Mouse (Mus musculus): Measurements from ENCODE around the gene Aen.

The Aen gene

DNA sequence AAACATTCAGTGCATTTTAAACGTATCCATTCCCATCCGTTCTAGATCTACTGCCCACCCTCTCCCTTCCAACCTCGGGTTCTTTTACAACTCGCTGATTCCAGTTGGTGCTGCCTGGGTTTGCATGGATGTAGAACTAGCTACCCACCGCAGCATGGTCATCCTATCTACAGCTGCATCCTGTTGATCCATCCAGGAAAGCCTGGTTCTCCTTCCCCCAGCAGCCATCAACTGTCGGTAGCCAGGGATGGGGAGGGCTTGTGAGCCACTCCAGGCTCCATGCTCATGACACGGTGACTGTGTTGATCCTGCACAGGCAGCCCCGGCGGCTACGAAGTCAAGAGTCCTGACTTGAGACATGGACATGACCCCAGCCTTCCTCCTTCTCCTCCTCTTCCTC lies 1.7 kb upstream of the Aen start:
- DNase-seq (ENCODE audit: low spot score in 2 of 2) = no peak

DNA sequence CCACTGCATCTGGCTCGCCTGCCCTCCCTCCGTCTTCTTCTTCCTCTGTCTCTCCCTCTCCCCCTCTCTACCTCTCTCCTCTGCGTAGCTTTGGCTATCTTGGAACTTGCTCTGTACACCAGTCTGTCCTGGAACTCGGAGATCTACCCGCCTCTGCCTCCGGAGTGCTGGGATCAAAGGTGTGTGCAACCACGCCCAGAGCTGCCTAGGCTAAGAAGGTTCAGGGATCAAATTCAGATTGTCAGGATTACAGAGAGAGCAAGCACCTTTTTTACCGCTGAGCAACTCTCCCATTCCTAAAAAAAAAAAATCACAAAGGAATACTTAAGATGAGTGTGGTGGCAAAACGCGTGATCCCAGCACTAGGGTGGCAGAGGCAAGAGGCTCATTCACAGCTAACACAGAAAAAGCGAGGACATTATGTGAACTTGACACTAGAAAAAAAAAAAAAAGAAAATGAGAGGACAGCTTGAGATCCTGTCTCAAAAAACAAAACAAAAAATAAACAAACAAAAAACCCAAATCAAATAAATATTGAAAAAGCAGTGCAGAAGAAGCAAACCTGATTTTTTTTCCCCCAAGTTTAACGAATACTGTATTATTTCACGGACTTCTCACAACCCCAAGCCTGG lies 517 bp upstream of the Aen start:
- DNase-seq (ENCODE audit: low spot score in 2 of 2) = no peak

DNA sequence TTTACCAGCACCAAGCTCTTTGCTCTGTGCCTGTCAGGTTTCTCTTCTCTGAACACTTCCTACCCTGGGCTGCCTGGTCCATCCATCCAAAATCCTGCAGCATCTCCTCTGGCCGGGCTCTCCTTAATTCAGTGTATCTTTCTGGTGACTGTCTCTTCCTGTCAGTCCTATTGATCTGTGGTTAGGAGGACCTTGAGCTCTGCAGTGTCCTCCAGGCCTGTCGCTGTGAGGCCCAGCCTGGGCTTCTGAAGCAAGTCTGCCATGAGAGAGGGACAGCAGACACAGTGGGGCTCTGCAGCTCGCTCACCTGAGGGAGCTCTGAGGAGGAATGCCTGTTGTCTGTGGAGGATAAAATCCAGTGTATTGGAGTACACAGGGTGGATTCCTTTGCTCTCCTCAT lies 1.9 kb downstream of the Aen start:
- no peak for DNase-seq (ENCODE audit: low spot score in 2 of 2)

DNA sequence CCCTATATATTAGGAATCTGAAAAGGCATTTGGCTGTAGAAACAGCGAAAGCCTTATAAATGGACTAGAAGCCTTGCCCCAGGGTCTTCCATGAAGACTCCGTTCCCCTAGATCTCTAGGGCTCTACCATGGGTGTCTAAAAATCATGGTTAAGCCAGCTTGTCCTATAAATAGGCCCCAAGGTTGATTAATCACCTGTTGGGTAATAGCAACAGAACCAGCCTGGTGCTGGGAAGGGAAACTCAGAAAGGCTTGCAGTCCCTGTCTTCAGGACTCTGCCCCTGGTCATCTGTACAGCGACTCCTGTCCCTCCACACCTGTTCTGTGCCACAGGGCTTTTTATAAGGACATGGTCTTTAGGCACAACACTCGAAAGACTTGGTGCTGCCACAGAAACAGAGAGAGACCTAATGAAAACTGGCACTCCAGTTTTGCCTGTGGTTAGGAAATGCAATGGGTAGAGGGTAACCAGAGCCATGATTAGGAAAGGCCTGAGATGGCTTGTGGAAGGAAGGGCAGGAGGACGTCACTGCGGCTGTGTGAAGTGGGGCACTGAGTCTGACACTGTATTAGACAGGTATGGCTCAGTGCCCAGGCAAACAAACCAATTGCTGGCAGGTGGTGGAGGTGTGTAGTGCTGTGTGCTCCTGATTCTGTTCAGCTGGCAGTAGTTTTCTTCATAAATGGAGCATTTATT lies 7.7 kb downstream of the Aen start:
- DNase-seq (ENCODE audit: low spot score in 2 of 2) = no peak

DNA sequence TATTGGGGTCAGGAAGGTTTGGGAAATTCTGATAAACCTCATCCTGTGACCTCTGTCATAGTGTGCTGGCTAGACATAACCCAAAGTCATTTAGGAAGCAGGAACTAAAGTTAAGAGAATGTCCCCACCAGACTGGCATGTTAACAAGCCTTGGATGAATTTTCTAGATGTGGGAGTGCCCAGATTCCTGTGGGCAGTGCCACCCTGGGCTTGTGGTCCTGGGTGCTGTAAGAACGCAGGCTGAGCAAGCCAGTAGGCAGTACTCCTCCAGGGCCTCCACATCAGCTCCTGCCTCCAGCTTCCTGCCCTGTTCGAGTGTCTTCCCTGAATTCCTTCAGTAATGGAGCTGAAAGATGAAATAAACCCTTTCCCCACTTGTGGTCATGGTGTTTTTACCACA lies 8.5 kb downstream of the Aen start:
- no peak for DNase-seq (ENCODE audit: low spot score in 2 of 2)

DNA sequence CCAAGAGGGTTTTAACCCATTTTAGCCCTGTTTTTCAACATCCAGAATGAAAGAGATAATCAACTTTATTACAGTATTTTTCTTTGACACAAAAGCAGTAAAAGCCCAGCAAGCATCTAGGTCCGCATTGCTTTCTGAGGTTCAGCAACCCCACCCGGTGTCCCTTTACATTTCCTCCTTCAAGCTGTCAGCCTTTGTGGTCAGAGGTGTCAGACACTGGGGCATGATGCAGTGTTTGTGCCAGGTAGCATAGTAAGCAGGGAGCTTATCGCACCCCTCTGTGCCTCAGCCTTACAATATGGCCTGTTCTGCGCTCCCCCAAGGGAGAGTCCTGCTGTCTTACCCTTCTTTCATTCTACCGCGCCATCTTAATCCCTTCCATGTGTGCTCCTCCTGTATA lies 13.4 kb downstream of the Aen start:
- DNase-seq (ENCODE audit: low spot score in 2 of 2) = peak; percentile 71 to 82

DNA sequence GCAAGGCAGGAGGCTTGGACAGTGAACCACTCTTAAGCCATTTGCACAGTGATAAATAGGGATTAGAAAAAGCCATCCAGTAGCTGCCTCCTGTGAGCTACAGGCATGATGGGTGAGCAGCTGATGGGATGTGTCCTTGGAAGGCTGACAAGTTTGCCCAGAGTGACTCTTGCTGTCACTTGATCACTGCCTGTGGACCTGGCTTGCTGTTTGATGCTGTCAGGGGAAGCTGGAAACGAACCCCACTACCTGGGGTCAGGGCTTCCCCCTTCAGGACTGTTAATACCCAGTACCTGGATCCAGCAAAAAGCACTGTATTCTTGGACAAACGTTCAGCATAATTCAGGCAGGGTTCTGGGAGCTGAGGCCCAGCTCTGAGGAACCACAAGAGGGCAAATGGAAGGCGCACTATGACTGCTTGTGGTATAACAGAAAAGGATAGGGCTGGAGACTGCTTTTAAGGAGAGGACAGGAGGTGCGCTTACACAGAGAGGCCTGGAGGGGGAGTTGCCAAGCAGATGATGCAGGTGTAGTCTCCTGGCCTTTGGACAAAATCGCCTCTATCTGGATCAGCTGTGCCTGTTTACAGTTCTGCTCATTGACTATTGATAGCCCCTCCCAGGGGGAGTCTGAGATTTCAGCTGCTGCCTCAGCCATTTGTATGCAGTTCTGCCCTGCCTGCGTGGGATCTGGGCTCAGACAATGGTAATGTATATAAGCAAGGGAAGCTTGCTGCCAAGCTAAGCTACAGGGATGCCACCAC lies 14.9 kb downstream of the Aen start:
- DNase-seq (ENCODE audit: low spot score in 2 of 2) = peak in 1 of 2 experiments; percentile 12

DNA sequence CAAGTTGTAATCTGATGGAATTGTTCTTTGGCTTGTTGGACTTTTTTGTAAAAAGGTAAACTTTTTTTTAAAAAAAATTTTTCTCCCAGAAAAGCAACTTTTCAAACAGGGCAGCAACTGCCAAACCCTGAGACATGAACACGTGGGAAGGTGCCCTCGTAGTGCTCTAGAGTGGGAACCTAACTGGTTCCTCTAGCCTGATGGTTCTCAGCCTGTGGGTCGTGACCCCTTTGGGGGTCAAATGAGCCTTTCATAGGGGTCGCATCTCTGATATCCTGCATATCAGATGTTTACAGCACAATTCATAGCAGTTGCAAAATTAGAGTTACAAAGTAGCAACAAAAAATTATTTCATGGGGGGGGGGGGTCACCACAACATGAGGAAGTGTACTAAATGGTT lies 15.6 kb downstream of the Aen start:
- DNase-seq (ENCODE audit: low spot score in 2 of 2) = no peak

DNA sequence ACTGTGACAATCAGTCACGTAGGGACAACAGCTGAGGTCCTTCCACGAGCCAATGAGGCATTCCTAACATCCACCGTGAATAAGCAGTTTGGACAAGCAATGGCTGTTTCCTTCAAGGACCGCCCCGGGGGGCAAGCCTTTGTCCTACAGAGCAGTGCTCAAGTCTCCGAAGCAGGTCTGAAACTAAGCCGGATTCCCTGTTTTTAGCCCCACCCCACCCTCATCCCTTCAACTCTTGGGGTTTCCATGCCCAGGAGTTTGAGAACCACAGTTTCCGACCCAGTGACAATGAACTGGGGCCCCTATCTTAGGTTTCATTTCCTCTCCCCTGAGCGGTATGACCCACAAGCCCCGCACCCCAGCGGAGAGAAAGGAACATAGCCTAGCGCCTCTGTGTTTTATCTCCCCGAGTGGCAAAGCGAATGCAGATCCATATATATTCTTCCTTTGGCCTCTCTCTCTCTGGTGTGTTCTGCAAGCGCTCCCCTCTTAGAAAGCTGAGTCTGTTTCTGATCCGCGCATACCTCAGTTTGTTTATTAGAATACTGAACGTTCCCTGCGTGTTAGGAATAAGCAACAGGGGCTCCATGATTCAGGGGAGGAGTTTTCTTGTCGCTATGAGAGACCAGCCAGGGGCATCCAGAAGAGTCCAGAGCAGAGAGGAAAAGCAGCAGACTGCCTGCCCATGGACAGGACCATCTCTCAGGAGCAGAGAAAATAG lies 16.8 kb downstream of the Aen start:
- peak; percentile 30 to 46 for DNase-seq (ENCODE audit: low spot score in 2 of 2)

DNA sequence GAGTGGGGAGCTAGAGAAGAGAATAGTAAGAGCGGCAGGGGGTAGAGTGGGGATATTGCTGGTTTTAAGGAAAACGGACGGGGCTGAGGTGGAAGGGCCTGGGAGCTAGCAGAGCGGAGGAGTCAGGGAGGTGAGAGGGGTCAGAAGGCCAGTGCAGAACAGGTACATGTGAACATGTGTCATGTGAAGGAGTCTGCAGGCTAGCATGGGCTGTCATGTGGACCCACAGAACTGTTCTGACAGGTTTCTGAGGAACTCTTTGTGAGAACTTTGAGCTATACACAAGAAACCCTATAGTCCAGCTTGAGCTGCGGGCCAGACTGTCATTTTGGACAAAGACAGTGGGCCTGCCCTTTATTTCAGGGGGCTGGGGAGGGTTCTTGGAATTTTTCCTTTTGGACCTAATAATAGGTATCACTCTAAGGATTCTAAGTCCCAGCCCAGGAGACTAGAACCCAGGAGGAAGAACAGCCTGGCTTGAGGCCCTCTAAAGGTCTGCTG lies 17.4 kb downstream of the Aen start, which contains the start of gene Isg20:
Gene Isg20 (plus strand): TSS at position 451 of the 501 bp plus-strand sequence.
- no peak for DNase-seq (ENCODE audit: low spot score in 2 of 2)

DNA sequence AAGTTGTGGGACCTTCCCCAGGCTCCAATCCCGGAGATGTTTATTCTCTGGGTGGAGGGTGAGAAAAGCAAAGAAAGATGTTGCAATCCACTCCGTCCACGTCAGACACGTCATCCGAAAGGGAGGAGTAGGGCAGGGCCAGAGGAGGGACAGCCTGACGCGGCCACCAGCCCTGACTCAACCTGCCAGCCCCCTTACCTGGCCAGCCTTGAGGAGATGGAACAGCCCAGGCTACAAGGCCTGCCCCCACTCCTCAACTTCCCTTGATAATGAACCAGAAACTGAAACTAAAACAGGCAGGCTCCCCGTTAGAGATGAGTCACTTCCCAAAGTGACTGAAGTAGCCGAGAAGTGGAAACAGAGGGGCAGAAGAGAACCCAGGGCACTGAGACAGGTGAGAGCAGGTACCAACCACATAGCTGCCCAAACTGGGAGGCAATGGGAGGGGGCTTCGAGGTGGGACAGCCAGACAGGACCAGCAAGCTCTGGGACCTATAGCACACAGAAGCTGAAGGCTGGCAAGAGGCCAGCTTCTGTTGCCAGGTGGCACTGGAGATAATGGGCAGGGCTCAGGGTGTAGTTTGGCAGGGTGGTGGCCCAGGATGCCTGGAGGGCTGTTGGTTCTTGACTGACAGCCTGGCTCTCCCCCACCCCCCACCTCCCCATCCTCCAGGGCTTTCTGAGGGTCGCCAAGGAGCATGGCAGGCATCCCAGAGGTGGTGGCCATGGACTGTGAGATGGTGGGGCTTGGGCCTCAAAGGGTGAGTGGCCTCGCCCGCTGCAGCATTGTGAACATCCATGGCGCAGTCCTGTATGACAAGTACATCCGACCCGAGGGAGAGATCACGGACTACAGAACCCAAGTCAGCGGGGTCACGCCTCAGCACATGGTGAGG lies 18.2 kb downstream of the Aen start:
- DNase-seq (ENCODE audit: low spot score in 2 of 2) = peak; percentile 60 to 63

DNA sequence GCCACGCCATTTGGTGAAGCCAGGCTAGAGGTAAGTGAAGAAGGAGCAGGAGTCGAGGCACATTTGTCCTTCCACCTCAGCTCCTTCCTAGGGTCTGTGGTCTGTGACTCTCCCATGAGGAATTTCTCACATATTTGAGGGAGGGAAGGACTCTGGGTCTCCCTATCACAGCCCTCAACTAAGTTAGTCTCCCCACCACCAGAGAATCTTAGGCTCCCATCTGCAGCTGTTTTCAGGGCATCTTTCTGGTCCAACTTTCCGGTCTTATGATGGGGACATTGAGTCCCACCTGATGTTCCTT lies 18.8 kb downstream of the Aen start:
- DNase-seq (ENCODE audit: low spot score in 2 of 2) = no peak

DNA sequence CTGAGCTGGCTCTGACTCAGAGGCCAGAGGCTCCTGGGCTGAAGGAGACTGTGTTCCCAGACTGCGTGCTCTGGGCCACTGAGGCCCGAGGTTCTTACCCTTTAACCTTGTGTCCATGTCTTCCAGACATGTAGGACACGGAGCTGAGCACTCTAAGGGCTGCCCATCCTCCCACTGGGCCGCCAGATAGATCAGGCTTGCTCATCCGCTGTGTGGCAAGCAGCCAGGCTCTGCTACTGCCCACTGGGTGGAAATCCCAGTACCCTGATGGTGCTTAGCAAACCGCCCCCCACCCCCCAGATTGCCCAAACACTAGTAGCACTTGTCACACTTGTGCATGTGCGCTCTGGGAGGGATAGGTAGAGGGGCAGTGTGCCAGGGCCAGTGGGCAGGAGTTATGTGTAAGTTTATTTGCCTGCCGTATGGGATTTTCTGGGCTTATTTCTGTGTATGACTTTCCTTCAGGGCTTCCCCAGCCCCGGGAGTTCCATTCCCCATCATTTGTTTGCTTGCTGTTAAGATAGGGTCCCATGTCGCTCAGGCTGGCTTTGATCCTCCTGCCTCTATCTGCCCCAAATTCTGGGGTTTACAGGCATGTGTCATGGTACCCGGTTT lies 19.3 kb downstream of the Aen start:
- no peak for DNase-seq (ENCODE audit: low spot score in 2 of 2)

DNA sequence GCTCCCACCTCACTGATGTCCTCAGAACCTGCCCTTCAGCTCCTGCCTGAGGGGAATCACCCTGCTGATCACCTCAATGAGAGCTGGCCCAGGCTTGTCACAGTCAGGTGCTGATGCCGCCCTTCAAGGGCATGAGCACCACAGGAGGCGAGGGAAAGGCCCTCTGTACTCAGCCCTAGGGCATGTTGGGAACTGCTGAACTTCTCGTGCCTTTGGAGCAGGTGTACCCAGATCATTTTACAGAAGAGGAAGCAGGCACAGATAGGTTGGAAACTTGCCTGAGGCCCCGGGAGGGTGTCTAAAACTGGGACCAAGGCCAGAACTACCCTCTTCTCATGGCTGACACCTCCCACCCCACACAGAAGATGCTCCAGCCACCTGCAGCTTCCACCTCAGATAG lies 23.0 kb downstream of the Aen start:
- no peak for DNase-seq (ENCODE audit: low spot score in 2 of 2)

DNA sequence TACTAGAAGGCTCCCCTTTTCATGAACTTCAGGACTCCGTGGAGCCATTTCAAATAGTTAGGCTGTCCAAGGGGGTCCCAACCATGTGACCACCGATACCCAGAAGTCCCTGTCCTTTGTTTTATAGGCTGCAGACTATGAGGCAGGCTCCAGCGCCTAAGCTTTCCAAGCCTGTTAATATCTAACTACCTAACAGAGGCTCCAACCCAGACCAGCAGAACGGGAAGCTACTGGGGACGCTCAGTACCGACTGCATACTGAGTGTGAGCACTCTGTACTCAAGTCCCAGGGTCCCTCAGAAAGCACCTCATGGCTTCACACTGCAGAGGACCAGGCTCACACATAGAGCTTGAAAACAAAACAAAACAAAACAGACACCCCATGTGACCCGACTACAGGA lies 26.9 kb downstream of the Aen start:
- DNase-seq (ENCODE audit: low spot score in 2 of 2) = no peak

DNA sequence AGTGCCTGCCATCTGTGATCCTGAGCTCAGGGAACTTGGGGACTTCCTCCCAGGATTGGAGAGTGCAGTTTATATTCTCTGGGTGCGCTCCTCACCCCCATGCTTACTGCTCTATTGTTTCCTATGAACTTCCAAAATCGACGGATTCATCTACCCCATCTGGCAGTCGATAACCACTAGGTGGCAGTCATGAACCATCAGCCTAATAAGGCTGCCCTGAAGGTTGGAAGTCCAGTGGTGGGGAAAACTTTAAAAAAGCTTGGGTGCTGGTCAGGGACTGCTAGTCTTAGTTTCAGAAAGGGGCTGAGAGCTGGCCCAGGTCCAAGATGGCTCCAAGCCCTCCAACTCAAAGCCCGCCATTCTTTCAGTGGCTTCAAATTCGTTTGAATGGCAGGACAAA lies 28.6 kb downstream of the Aen start:
- peak in 1 of 2 experiments; percentile 42 for DNase-seq (ENCODE audit: low spot score in 2 of 2)

DNA sequence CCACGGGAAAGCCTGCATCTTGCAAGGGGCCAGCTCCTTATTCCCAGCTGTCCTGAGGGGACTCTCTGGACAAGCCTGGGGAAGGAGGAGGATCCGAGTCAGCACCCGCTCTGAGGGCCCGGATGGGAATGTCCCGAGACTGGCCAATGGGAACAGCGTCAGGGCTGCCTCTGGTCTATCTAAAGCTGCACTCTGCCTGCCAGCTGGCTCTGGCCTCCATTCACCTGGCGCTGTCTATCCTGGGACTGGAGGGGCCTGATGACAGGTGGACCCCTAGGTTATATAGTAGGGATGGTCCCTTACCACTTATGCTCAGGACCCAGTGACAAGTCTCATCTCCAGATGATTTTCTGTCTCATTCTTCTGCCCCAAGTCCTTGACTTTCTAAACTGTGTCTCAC lies 29.1 kb downstream of the Aen start:
- DNase-seq (ENCODE audit: low spot score in 2 of 2) = no peak

DNA sequence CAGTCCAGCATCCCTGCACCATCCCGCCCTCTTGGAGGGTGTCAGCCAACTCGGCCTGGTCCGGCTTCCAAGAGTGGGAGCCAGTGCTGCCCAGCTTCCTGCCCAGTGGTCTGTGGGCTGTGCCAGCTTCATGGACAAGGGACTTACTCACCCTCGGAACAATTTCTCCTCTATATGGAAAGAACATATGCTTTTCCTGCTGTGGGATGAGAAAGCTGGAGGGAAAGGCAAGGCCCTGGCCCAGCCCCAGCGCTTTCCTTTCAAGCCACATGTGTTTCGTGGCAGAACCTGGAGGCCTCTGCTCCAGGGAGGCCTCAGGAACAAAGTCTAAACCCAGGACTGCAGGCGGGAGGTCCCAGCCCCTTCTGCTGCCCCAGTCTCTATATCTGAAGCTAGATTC lies 30.0 kb downstream of the Aen start:
- no peak for DNase-seq (ENCODE audit: low spot score in 2 of 2)

DNA sequence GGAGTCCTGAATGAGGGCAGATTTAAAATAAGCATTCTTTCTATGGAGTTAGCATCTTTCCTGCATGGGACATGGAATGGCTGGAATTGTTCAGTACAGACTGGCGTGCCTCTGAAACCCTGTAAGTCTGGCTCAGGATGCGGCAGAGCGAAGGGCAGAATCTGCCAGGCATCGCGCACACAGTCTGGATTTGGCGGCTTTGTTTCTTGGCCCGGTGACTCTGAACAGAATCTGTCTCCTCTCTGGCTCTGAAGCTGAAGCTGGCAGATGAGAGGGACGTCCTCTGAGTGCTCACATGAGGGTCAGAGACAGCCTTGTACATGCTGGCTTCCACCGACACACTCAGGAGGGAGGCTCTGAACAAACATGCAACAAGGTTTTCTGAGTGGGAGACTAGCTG lies 30.5 kb downstream of the Aen start:
- no peak for DNase-seq (ENCODE audit: low spot score in 2 of 2)

DNA sequence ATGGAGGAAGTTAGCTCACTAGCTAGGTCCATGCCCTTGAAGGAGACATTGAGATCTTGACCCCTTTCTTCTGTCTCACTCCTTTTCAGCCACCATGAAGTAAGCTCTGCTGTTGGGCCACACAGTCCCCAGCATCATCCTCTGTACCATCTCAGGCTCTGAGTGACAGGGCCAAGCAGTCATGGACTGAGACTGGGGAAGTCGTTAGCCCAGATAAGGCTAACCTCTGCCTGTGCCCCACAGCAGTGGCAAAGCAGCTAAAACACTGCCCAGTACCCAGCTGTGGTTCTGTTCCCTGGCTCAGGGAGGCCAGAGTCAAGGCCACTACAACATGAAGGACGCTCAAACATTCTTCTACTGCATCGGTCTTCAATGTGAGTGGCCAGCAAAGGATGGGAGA lies 31.6 kb downstream of the Aen start:
- DNase-seq (ENCODE audit: low spot score in 2 of 2) = no peak
